Mouse (Mus musculus): ENCODE measurements around the gene Mif4gd. TPM values are rescaled to one million over a fixed set of nuclear protein-coding genes. Genes with fewer than 3 reads are reported as not detected.

Gene Mif4gd
- polyA plus RNA-seq, 1 experiment from 2014 or later = 41.4 TPM

GRCm38 (mm10) chr11:115603128-115603475, 9.7 kb downstream of the Mif4gd start:
- WGBS = 4% methylated on average over 15 of the region's 15 CpGs
- no peaks in the 10 kb centered on the region for H3K9me3 ChIP-seq (ENCODE audit: control insufficient read depth, low read length)
- ATAC-seq (replicated peaks; ENCODE audit: low FRiP score) (peak; percentile 4; the same call in 1 of the 2 replicates), DNase-seq (ENCODE audit: low spot score) (no peak)
- H3K36me3 ChIP-seq (ENCODE audit: control insufficient read depth, insufficient read depth, low read length) = peaks cover 29% of the 10 kb centered on the region
- peak overlapping the region; percentile 95 for H3K4me2 ChIP-seq
- H3K4me1 ChIP-seq (replicated peaks; ENCODE audit: control insufficient read depth, insufficient read depth, low read length) = peaks cover 37% of the 10 kb centered on the region
- no peaks in the 10 kb centered on the region for H3K27me3 ChIP-seq (replicated peaks; ENCODE audit: control insufficient read depth, insufficient read depth, low read length)
- peak overlapping the region; percentile 92 for H3K9ac ChIP-seq (ENCODE audit: low read depth, low read length)
- peak overlapping the region; percentile 85 for H3K27ac ChIP-seq (ENCODE audit: low read depth, low read length)
- H3K4me3 ChIP-seq (ENCODE audit: low read depth, low read length) = peak overlapping the region; percentile 98

- no peak for ATAC-seq (replicated peaks; ENCODE audit: low FRiP score)
- Histone ChIP-seq H3K4me3 (ENCODE audit: low read depth, low read length) (peak overlapping the region; percentile 98; the same call in 1 of the 2 replicates), H3K4me2 (peak overlapping the region; percentile 1; the same call in 1 of the 2 replicates), H3K27ac (ENCODE audit: low read depth, low read length) (no peak overlapping the region), H3K36me3 (ENCODE audit: control insufficient read depth, insufficient read depth, low read length) (peaks cover 19% of the 10 kb centered on the region), H3K27me3 (replicated peaks; ENCODE audit: control insufficient read depth, insufficient read depth, low read length) (no peaks in the 10 kb centered on the region), H3K9ac (ENCODE audit: low read depth, low read length) (no peak overlapping the region), H3K4me1 (replicated peaks; ENCODE audit: control insufficient read depth, insufficient read depth, low read length) (peaks cover 37% of the 10 kb centered on the region), H3K9me3 (ENCODE audit: control insufficient read depth, low read length) (no peaks in the 10 kb centered on the region)
- no peak for DNase-seq (ENCODE audit: low spot score)
- 58% methylated on average over 4 of the region's 4 CpGs for WGBS
These were observed 11.6 kb downstream of the Mif4gd start for GRCm38 (mm10) chr11:115601174-115601573.

GRCm38 (mm10) chr11:115600743-115601142, 12.0 kb downstream of the Mif4gd start:
- no peak overlapping the region for H3K27ac ChIP-seq (ENCODE audit: low read depth, low read length)
- H3K27me3 ChIP-seq (replicated peaks; ENCODE audit: control insufficient read depth, insufficient read depth, low read length) = no peaks in the 10 kb centered on the region
- peaks cover 34% of the 10 kb centered on the region for H3K4me1 ChIP-seq (replicated peaks; ENCODE audit: control insufficient read depth, insufficient read depth, low read length)
- no peaks in the 10 kb centered on the region for H3K9me3 ChIP-seq (ENCODE audit: control insufficient read depth, low read length)
- H3K4me3 ChIP-seq (ENCODE audit: low read depth, low read length) = no peak overlapping the region
- ATAC-seq (replicated peaks; ENCODE audit: low FRiP score) (no peak), DNase-seq (ENCODE audit: low spot score) (no peak)
- no peak overlapping the region for H3K9ac ChIP-seq (ENCODE audit: low read depth, low read length)
- H3K4me2 ChIP-seq = peak overlapping the region; percentile 1; the same call in 1 of the 2 replicates
- 94% methylated on average over 15 of the region's 15 CpGs for WGBS
- H3K36me3 ChIP-seq (ENCODE audit: control insufficient read depth, insufficient read depth, low read length) = peaks cover 20% of the 10 kb centered on the region

- peaks cover 20% of the 10 kb centered on the region; the same call in 1 of the 2 replicates for H3K36me3 ChIP-seq (ENCODE audit: control insufficient read depth, insufficient read depth, low read length)
These were observed 13.0 kb downstream of the Mif4gd start for GRCm38 (mm10) chr11:115599722-115600121.

GRCm38 (mm10) chr11:115598309-115598708, 14.5 kb downstream of the Mif4gd start:
- Histone ChIP-seq H3K36me3 (ENCODE audit: control insufficient read depth, insufficient read depth, low read length) (peaks cover 30% of the 10 kb centered on the region), H3K4me3 (ENCODE audit: low read depth, low read length) (no peak overlapping the region), H3K4me1 (replicated peaks; ENCODE audit: control insufficient read depth, insufficient read depth, low read length) (peaks cover 27% of the 10 kb centered on the region), H3K27ac (ENCODE audit: low read depth, low read length) (no peak overlapping the region), H3K27me3 (replicated peaks; ENCODE audit: control insufficient read depth, insufficient read depth, low read length) (no peaks in the 10 kb centered on the region), H3K4me2 (no peak overlapping the region), H3K9me3 (ENCODE audit: control insufficient read depth, low read length) (no peaks in the 10 kb centered on the region), H3K9ac (ENCODE audit: low read depth, low read length) (no peak overlapping the region)
- DNase-seq (ENCODE audit: low spot score) = no peak
- 68% methylated on average over 4 of the region's 4 CpGs for WGBS
- no peak for ATAC-seq (replicated peaks; ENCODE audit: low FRiP score)

More at GRCm38 (mm10) chr11:115599722-115600121, 13.0 kb downstream of the Mif4gd start:
- Histone ChIP-seq H3K9me3 (ENCODE audit: control insufficient read depth, low read length) (no peaks in the 10 kb centered on the region), H3K4me3 (ENCODE audit: low read depth, low read length) (no peak overlapping the region; the same call in 1 of the 2 replicates), H3K27me3 (replicated peaks; ENCODE audit: control insufficient read depth, insufficient read depth, low read length) (no peaks in the 10 kb centered on the region), H3K9ac (ENCODE audit: low read depth, low read length) (no peak overlapping the region), H3K27ac (ENCODE audit: low read depth, low read length) (no peak overlapping the region), H3K4me1 (replicated peaks; ENCODE audit: control insufficient read depth, insufficient read depth, low read length) (peaks cover 27% of the 10 kb centered on the region), H3K4me2 (no peak overlapping the region)
- ATAC-seq (replicated peaks; ENCODE audit: low FRiP score) = no peak
- no peak for DNase-seq (ENCODE audit: low spot score)
- WGBS = 95% methylated on average over 7 of the region's 7 CpGs

GRCm38 (mm10) chr11:115595209-115595608, 17.6 kb downstream of the Mif4gd start:
- DNase-seq (ENCODE audit: low spot score) (no peak), ATAC-seq (replicated peaks; ENCODE audit: low FRiP score) (no peak)
- Histone ChIP-seq H3K9ac (ENCODE audit: low read depth, low read length) (no peak overlapping the region), H3K4me2 (no peak overlapping the region), H3K4me1 (replicated peaks; ENCODE audit: control insufficient read depth, insufficient read depth, low read length) (peaks cover 6% of the 10 kb centered on the region; the same call in 1 of the 2 replicates), H3K4me3 (ENCODE audit: low read depth, low read length) (no peak overlapping the region), H3K27me3 (replicated peaks; ENCODE audit: control insufficient read depth, insufficient read depth, low read length) (no peaks in the 10 kb centered on the region), H3K36me3 (ENCODE audit: control insufficient read depth, insufficient read depth, low read length) (peaks cover 47% of the 10 kb centered on the region), H3K27ac (ENCODE audit: low read depth, low read length) (no peak overlapping the region), H3K9me3 (ENCODE audit: control insufficient read depth, low read length) (no peaks in the 10 kb centered on the region)
- WGBS = 86% methylated on average over 3 of the region's 3 CpGs

GRCm38 (mm10) chr11:115590526-115591075, 22.2 kb downstream of the Mif4gd start:
- 82% methylated on average over 2 of the region's 2 CpGs for WGBS
- Histone ChIP-seq H3K27me3 (replicated peaks; ENCODE audit: control insufficient read depth, insufficient read depth, low read length) (no peaks in the 10 kb centered on the region), H3K4me3 (ENCODE audit: low read depth, low read length) (no peak overlapping the region), H3K9me3 (ENCODE audit: control insufficient read depth, low read length) (no peaks in the 10 kb centered on the region), H3K4me2 (no peak overlapping the region), H3K27ac (ENCODE audit: low read depth, low read length) (no peak overlapping the region), H3K9ac (ENCODE audit: low read depth, low read length) (no peak overlapping the region), H3K36me3 (ENCODE audit: control insufficient read depth, insufficient read depth, low read length) (peaks cover 69% of the 10 kb centered on the region), H3K4me1 (replicated peaks; ENCODE audit: control insufficient read depth, insufficient read depth, low read length) (no peaks in the 10 kb centered on the region)
- no peak for ATAC-seq (replicated peaks; ENCODE audit: low FRiP score)
- no peak for DNase-seq (ENCODE audit: low spot score)

GRCm38 (mm10) chr11:115587984-115588383, 24.8 kb downstream of the Mif4gd start:
- H3K27ac ChIP-seq (ENCODE audit: low read depth, low read length) = no peak overlapping the region
- H3K9ac ChIP-seq (ENCODE audit: low read depth, low read length) = no peak overlapping the region
- peaks cover 81% of the 10 kb centered on the region for H3K36me3 ChIP-seq (ENCODE audit: control insufficient read depth, insufficient read depth, low read length)
- ATAC-seq (replicated peaks; ENCODE audit: low FRiP score) (no peak), DNase-seq (ENCODE audit: low spot score) (no peak)
- no peak overlapping the region for H3K4me3 ChIP-seq (ENCODE audit: low read depth, low read length)
- no peak overlapping the region for H3K4me2 ChIP-seq
- WGBS = 83% methylated on average over 9 of the region's 9 CpGs
- H3K4me1 ChIP-seq (replicated peaks; ENCODE audit: control insufficient read depth, insufficient read depth, low read length) = no peaks in the 10 kb centered on the region
- no peaks in the 10 kb centered on the region for H3K27me3 ChIP-seq (replicated peaks; ENCODE audit: control insufficient read depth, insufficient read depth, low read length)
- H3K9me3 ChIP-seq (ENCODE audit: control insufficient read depth, low read length) = no peaks in the 10 kb centered on the region

GRCm38 (mm10) chr11:115586403-115586802, 26.4 kb downstream of the Mif4gd start:
- Histone ChIP-seq H3K27me3 (replicated peaks; ENCODE audit: control insufficient read depth, insufficient read depth, low read length) (no peaks in the 10 kb centered on the region), H3K27ac (ENCODE audit: low read depth, low read length) (no peak overlapping the region), H3K4me3 (ENCODE audit: low read depth, low read length) (no peak overlapping the region), H3K36me3 (ENCODE audit: control insufficient read depth, insufficient read depth, low read length) (peaks cover 83% of the 10 kb centered on the region), H3K9me3 (ENCODE audit: control insufficient read depth, low read length) (no peaks in the 10 kb centered on the region), H3K9ac (ENCODE audit: low read depth, low read length) (no peak overlapping the region), H3K4me2 (no peak overlapping the region), H3K4me1 (replicated peaks; ENCODE audit: control insufficient read depth, insufficient read depth, low read length) (no peaks in the 10 kb centered on the region)
- ATAC-seq (replicated peaks; ENCODE audit: low FRiP score) (no peak), DNase-seq (ENCODE audit: low spot score) (no peak)
- 86% methylated on average over 9 of the region's 9 CpGs for WGBS

Measured in liver, embryonic 11.5 days (tissue).